Mouse (Mus musculus): Measurements from ENCODE around the gene Dennd4b. TPM values are rescaled to one million over a fixed set of nuclear protein-coding genes. Genes with fewer than 3 reads are reported as not detected.

Dennd4b gene
- polyA plus RNA-seq, 1 experiment from 2014 or later = 6.2 TPM

Small RNA genes lying within 50 kb of the gene (microRNA-seq; reads per million reads assigned to microRNA genes)
- not detected for gene Mir7012

Other genes starting within 250 kb of the Dennd4b start
- gene 4933434E20Rik, start 213.5 kb upstream of the Dennd4b start, polyA plus RNA-seq (2016; fragmentation: Nextera tagmentation; extraction: Ambion mirVana) = 187 and 198 TPM in 2 replicates
- gene Ubap2l, start 212.6 kb upstream of the Dennd4b start, polyA plus RNA-seq (2016; fragmentation: Nextera tagmentation; extraction: Ambion mirVana) = 201 and 227 TPM in 2 replicates
- 510 and 525 TPM in 2 replicates for gene Tpm3, start 192.5 kb upstream of the Dennd4b start, polyA plus RNA-seq (2016; fragmentation: Nextera tagmentation; extraction: Ambion mirVana)
- gene Nup210l, start 161.1 kb upstream of the Dennd4b start, polyA plus RNA-seq (2016; fragmentation: Nextera tagmentation; extraction: Ambion mirVana) = 0.51 and 0.75 TPM in 2 replicates
- 728 and 1,010 TPM in 2 replicates for gene Rps27, start 51.5 kb upstream of the Dennd4b start, polyA plus RNA-seq (2016; fragmentation: Nextera tagmentation; extraction: Ambion mirVana)
- 26.9 and 27.4 TPM in 2 replicates for gene Rab13, start 51.5 kb upstream of the Dennd4b start, polyA plus RNA-seq (2016; fragmentation: Nextera tagmentation; extraction: Ambion mirVana)
- gene Jtb, start 33.6 kb upstream of the Dennd4b start, polyA plus RNA-seq (2016; fragmentation: Nextera tagmentation; extraction: Ambion mirVana) = 81.7 and 94.8 TPM in 2 replicates
- gene Creb3l4, start 21.7 kb upstream of the Dennd4b start, polyA plus RNA-seq (2016; fragmentation: Nextera tagmentation; extraction: Ambion mirVana) = 4.8 and 5.3 TPM in 2 replicates
- gene Slc39a1, start 17.0 kb upstream of the Dennd4b start, polyA plus RNA-seq (2016; fragmentation: Nextera tagmentation; extraction: Ambion mirVana) = 46.8 and 46.9 TPM in 2 replicates
- gene Crtc2, start 11.0 kb upstream of the Dennd4b start, polyA plus RNA-seq (2016; fragmentation: Nextera tagmentation; extraction: Ambion mirVana) = 20.5 and 25.8 TPM in 2 replicates
- gene Gatad2b, start 28.0 kb downstream of the Dennd4b start, polyA plus RNA-seq (2016; fragmentation: Nextera tagmentation; extraction: Ambion mirVana) = 14.2 and 17.1 TPM in 2 replicates
- 32.9 and 35.3 TPM in 2 replicates for gene Slc27a3, start 124.8 kb downstream of the Dennd4b start, polyA plus RNA-seq (2016; fragmentation: Nextera tagmentation; extraction: Ambion mirVana)
- gene Ints3, start 168.4 kb downstream of the Dennd4b start, polyA plus RNA-seq (2016; fragmentation: Nextera tagmentation; extraction: Ambion mirVana) = 40.5 and 44.3 TPM in 2 replicates
- 3.8 and 4.1 TPM in 2 replicates for gene Npr1, start 200.7 kb downstream of the Dennd4b start, polyA plus RNA-seq (2016; fragmentation: Nextera tagmentation; extraction: Ambion mirVana)
- gene Ilf2, start 210.9 kb downstream of the Dennd4b start, polyA plus RNA-seq (2016; fragmentation: Nextera tagmentation; extraction: Ambion mirVana) = 292 and 310 TPM in 2 replicates
- gene Snapin, start 225.8 kb downstream of the Dennd4b start, polyA plus RNA-seq (2016; fragmentation: Nextera tagmentation; extraction: Ambion mirVana) = 80.6 and 89.5 TPM in 2 replicates
- 203 and 218 TPM in 2 replicates for gene Chtop, start 244.3 kb downstream of the Dennd4b start, polyA plus RNA-seq (2016; fragmentation: Nextera tagmentation; extraction: Ambion mirVana)
- 5.8 and 13.4 TPM in 2 replicates for gene S100a1, start 249.2 kb downstream of the Dennd4b start, polyA plus RNA-seq (2016; fragmentation: Nextera tagmentation; extraction: Ambion mirVana)
- 15.3 and 16.4 TPM in 2 replicates for gene S100a13, start 249.2 kb downstream of the Dennd4b start, polyA plus RNA-seq (2016; fragmentation: Nextera tagmentation; extraction: Ambion mirVana)